In the genomic region with DNA sequence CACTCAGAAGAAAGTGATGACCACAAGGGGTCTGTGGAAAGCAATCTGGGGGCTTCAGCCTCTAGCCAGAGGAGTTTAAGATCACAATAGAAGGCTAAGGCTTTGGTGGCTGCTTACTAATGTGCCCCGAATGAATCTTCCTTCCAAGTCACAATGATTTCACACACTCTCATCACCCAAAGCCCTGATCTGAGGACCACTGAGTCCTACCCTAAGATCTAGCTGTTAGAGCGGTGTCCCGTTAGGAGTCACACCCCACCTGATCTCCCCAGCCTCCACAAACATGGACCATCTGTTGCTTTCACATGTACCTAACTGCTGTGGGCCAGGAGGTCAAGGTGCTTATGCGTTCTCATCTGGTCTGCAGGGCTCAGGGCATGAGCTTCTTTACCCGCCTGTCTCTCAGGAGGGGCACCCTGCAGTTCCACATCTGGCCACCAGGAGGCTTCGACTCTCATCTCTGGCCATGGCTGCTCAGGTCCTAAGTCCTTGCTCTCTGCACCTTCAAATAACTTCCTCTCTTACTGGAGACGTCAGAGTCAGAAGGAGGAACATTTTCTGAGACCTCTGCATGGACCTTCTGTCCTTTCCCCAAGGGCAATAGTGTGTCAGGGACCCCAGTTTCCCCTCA, we compare ENCODE assay signal across 7 mouse cellular contexts. TPM values are rescaled to one million over a fixed set of nuclear protein-coding genes. Genes with fewer than 3 reads are reported as not detected.
DNase-seq lines count a peak whose midpoint lies in the region; ATAC-seq and TF ChIP-seq lines count a peak whose summit lies in the region.

No protein-coding gene starts in this region.

- no peak overlapping the region for H3K27ac ChIP-seq in midbrain, embryonic 12.5 days (replicated peaks)
- peak overlapping the region; percentile 99 for H3K27ac ChIP-seq in small intestine, adult 2 months (ENCODE audit: insufficient read depth, low read depth, low read length)

- H3K36me3 ChIP-seq in midbrain, embryonic 12.5 days: no peaks in the 10 kb centered on the region
- no peaks in the 10 kb centered on the region for H3K36me3 ChIP-seq in small intestine, adult 2 months (ENCODE audit: control insufficient read depth, insufficient read depth, low read length)

- H3K9me3 ChIP-seq in midbrain, embryonic 12.5 days: no peaks in the 10 kb centered on the region

- WGBS in midbrain, embryonic 12.5 days: 19% methylated on average over 7 of the region's 7 CpGs
- WGBS in small intestine, adult 2 months: 21% methylated on average over 7 of the region's 7 CpGs

- H3K4me3 ChIP-seq in midbrain, embryonic 12.5 days: no peak overlapping the region
- no peak overlapping the region for H3K4me3 ChIP-seq in small intestine, adult 2 months (ENCODE audit: low read depth, low read length)

- TF ChIP-seq POLR2A in small intestine, adult 2 months (IDR thresholded peaks at IDR 0.05; ENCODE audit: low read depth, low read length): no peak

- peak; percentile 88 for DNase-seq in ZHBTc4 (ENCODE audit: low read depth, low spot score)
- DNase-seq in cerebellum, postnatal 10 days: peak; percentile 92 to 96
- DNase-seq in gastrocnemius, postnatal 10 days: peak; percentile 92
- DNase-seq in hindlimb bud, embryonic 11.5 days (ENCODE audit: extremely low spot score, low read depth, low spot score): peak; percentile 52
- DNase-seq in left cerebral cortex, adult 18-20 months (ENCODE audit: low spot score in 2 of 2): peak; percentile 77 to 91

- no peak overlapping the region for H3K4me2 ChIP-seq in midbrain, embryonic 12.5 days (replicated peaks)

- ATAC-seq in midbrain, embryonic 12.5 days (ENCODE audit: low FRiP score, low read depth): peak; percentile 74; the same call in 1 of the 2 replicates

- peaks cover 22% of the 10 kb centered on the region for H3K27me3 ChIP-seq in midbrain, embryonic 12.5 days
- H3K27me3 ChIP-seq in small intestine, adult 2 months (ENCODE audit: control insufficient read depth, insufficient read depth, low read length): no peaks in the 10 kb centered on the region

- TF ChIP-seq CTCF in small intestine, adult 2 months (IDR thresholded peaks at IDR 0.05; ENCODE audit: extremely low read depth, insufficient read length, insufficient replicate concordance, low read depth, low read length): peak; percentile 98

- H3K9ac ChIP-seq in midbrain, embryonic 12.5 days (replicated peaks): no peak overlapping the region

- H3K4me1 ChIP-seq in midbrain, embryonic 12.5 days: no peaks in the 10 kb centered on the region
- H3K4me1 ChIP-seq in small intestine, adult 2 months (ENCODE audit: control insufficient read depth, insufficient read depth, insufficient read length, low read length): peaks cover 68% of the 10 kb centered on the region

RNA-seq across cellular contexts. Expression of gene Lad1, which starts 7.3 kb away (rescaled TPM):
- total RNA-seq in gastrocnemius, postnatal 10 days (2021): under 1 TPM; 0.11 to 0.12 TPM
- 1 to 10 TPM in 1 of 2 experiments, under 1 TPM in 1; 0.96 to 1.3 TPM for total RNA-seq in left cerebral cortex, adult 18-20 months (2021)
- 0.20 and 0.32 TPM in 2 replicates for polyA plus RNA-seq in midbrain, embryonic 12.5 days (2016; fragmentation: Nextera tagmentation; extraction: Ambion mirVana)
- polyA plus RNA-seq in small intestine, adult 2 months (2012; rRNA removed): 128 and 314 TPM in 2 replicates

RNA-seq across cellular contexts. Expression of gene Tnnt2, which starts 25.0 kb away (rescaled TPM):
- 10 to 100 TPM; 41.1 to 52.6 TPM for total RNA-seq in gastrocnemius, postnatal 10 days (2021)
- 10 to 100 TPM; 13.0 to 13.2 TPM for total RNA-seq in left cerebral cortex, adult 18-20 months (2021)
- polyA plus RNA-seq in midbrain, embryonic 12.5 days (2016; fragmentation: Nextera tagmentation; extraction: Ambion mirVana): 1.6 and 2.5 TPM in 2 replicates
- 0.56 TPM in 2 replicates for polyA plus RNA-seq in small intestine, adult 2 months (2012; rRNA removed)

RNA-seq across cellular contexts. Expression of gene Tnni1, which starts 31.9 kb away (rescaled TPM):
- 100 to 1,000 TPM; 162 to 214 TPM for total RNA-seq in gastrocnemius, postnatal 10 days (2021)
- 1 to 10 TPM; 1.5 to 1.7 TPM for total RNA-seq in left cerebral cortex, adult 18-20 months (2021)
- 1.0 and 2.2 TPM in 2 replicates for polyA plus RNA-seq in midbrain, embryonic 12.5 days (2016; fragmentation: Nextera tagmentation; extraction: Ambion mirVana)
- polyA plus RNA-seq in small intestine, adult 2 months (2012; rRNA removed): 0.42 and 5.0 TPM in 2 replicates

RNA-seq across cellular contexts. Expression of gene Phlda3, which starts 45.2 kb away (rescaled TPM):
- total RNA-seq in gastrocnemius, postnatal 10 days (2021): 10 to 100 TPM; 24.1 to 36.7 TPM
- 10 to 100 TPM; 19.7 to 21.4 TPM for total RNA-seq in left cerebral cortex, adult 18-20 months (2021)
- 15.7 and 21.8 TPM in 2 replicates for polyA plus RNA-seq in midbrain, embryonic 12.5 days (2016; fragmentation: Nextera tagmentation; extraction: Ambion mirVana)
- polyA plus RNA-seq in small intestine, adult 2 months (2012; rRNA removed): 8.7 and 10.5 TPM in 2 replicates

Comparison
In these comparisons a context has a peak if more than half of its experiments do, and no peak if none do; other contexts are left out.
1. RNA of gene Tnni1, which starts 31.9 kb away (total RNA-seq): 162 to 214 TPM in gastrocnemius, postnatal 10 days; 1.5 to 1.7 TPM in left cerebral cortex, adult 18-20 months; every median in the first group is over 10 times any median in the second.
2. Peak in every context shown above with its lines, with median percentiles within 50 percentile points of each other: DNase-seq.